Mouse (Mus musculus): ENCODE results near the gene Rasal1.

DNA sequence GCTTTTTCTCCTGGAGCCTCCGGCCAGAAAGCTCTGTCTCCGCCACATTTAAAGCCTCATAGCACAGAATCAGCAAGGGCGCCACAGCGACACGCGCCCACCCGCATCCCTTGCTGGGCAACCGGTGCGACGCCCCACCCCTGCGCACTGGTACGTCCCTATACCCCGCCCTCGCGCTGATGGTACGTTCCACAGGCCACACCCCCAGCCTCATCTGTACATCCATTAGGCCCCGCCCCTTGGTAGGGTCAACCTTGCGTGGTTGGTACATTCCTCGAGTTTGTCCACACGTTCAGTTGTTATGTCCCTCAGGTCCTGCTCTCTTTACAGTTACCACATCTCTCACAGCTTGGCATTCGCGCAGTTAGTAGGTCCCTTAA, 36.2 kb upstream of the Rasal1 start, which contains the start of the genes Rita1 and Ddx54:
- TF ChIP-seq CTCF (IDR thresholded peaks at IDR 0.05; ENCODE audit: low read depth, low read length) (no peak), POLR2A (IDR thresholded peaks at IDR 0.05; ENCODE audit: insufficient read depth, low read length) (peak; percentile 48)

Data from ES-Bruce4 (cell line).